Mouse (Mus musculus): ENCODE data around the gene Focad.

GRCm38 (mm10) chr4:88369951-88370350 is 275.5 kb downstream of the Focad start:
- TF ChIP-seq POLR2A (IDR thresholded peaks at IDR 0.05; ENCODE audit: borderline replicate concordance, insufficient read depth, low read length) (no peak), CTCF (IDR thresholded peaks at IDR 0.05; ENCODE audit: borderline replicate concordance, insufficient read depth, low read depth, low read length) (no peak)

Data from cerebellum, adult 2 months (tissue).